Mouse (Mus musculus): ENCODE data around the gene Rasl11b. TPM values are rescaled to one million over a fixed set of nuclear protein-coding genes. Genes with fewer than 3 reads are reported as not detected.
A peak's percentile ranks its signal among the peaks of the same experiment; 100 is the strongest.

The Rasl11b gene
- polyA plus RNA-seq, 1 experiment from 2014 or later = 60.3 TPM

GRCm38 (mm10) chr5:74201570-74202357 lies 6.7 kb downstream of the Rasl11b start:
- WGBS = 41% methylated on average over 10 of the region's 10 CpGs
- Histone ChIP-seq H3K36me3 (peaks cover 38% of the 10 kb centered on the region), H3K4me3 (replicated peaks) (no peak overlapping the region), H3K27me3 (no peaks in the 10 kb centered on the region), H3K27ac (peak overlapping the region; percentile 65), H3K9ac (no peak overlapping the region), H3K4me2 (no peak overlapping the region), H3K9me3 (replicated peaks) (no peaks in the 10 kb centered on the region), H3K4me1 (peaks cover 73% of the 10 kb centered on the region)
- ATAC-seq (replicated peaks; ENCODE audit: low FRiP score) = peak; percentile 78

- H3K9ac ChIP-seq = no peak overlapping the region
- H3K4me3 ChIP-seq (replicated peaks) = no peak overlapping the region
- peaks cover 33% of the 10 kb centered on the region for H3K36me3 ChIP-seq
- H3K4me2 ChIP-seq = no peak overlapping the region
- WGBS = 82% methylated on average over 4 of the region's 4 CpGs
- no peaks in the 10 kb centered on the region for H3K9me3 ChIP-seq (replicated peaks)
- H3K4me1 ChIP-seq = peaks cover 71% of the 10 kb centered on the region
- 0 out of 2 replicates have a peak overlapping the region, but pooled peaks have one; percentile 65 for H3K27ac ChIP-seq
- no peak for ATAC-seq (replicated peaks; ENCODE audit: low FRiP score)
- H3K27me3 ChIP-seq = no peaks in the 10 kb centered on the region
These were observed 7.4 kb downstream of the Rasl11b start for GRCm38 (mm10) chr5:74202515-74202914.

GRCm38 (mm10) chr5:74204465-74204864 lies 9.4 kb downstream of the Rasl11b start:
- ATAC-seq (replicated peaks; ENCODE audit: low FRiP score) = no peak
- WGBS = 63% methylated on average over 5 of the region's 5 CpGs
- Histone ChIP-seq H3K27ac (no peak overlapping the region), H3K27me3 (no peaks in the 10 kb centered on the region), H3K4me3 (replicated peaks) (no peak overlapping the region), H3K4me2 (no peak overlapping the region), H3K9ac (no peak overlapping the region), H3K36me3 (peaks cover 13% of the 10 kb centered on the region), H3K4me1 (peaks cover 65% of the 10 kb centered on the region), H3K9me3 (replicated peaks) (no peaks in the 10 kb centered on the region)

- ATAC-seq (replicated peaks; ENCODE audit: low FRiP score) = no peak
- Histone ChIP-seq H3K4me1 (peaks cover 63% of the 10 kb centered on the region), H3K4me2 (no peak overlapping the region), H3K9me3 (replicated peaks) (no peaks in the 10 kb centered on the region), H3K27ac (0 out of 2 replicates have a peak overlapping the region, but pooled peaks have one; percentile 80), H3K27me3 (no peaks in the 10 kb centered on the region), H3K36me3 (0 out of 2 replicates have a peak, but pooled peaks cover 3% of the 10 kb centered on the region), H3K9ac (no peak overlapping the region), H3K4me3 (replicated peaks) (no peak overlapping the region)
- 25% methylated on average over 8 of the region's 8 CpGs for WGBS
These were observed 10.4 kb downstream of the Rasl11b start for GRCm38 (mm10) chr5:74205509-74205908.

- Histone ChIP-seq H3K4me3 (replicated peaks) (no peak overlapping the region), H3K27ac (peak overlapping the region; percentile 80), H3K36me3 (no peaks in the 10 kb centered on the region), H3K9ac (no peak overlapping the region), H3K9me3 (replicated peaks) (no peaks in the 10 kb centered on the region), H3K27me3 (no peaks in the 10 kb centered on the region), H3K4me2 (no peak overlapping the region), H3K4me1 (peaks cover 61% of the 10 kb centered on the region)
- ATAC-seq (replicated peaks; ENCODE audit: low FRiP score) = no peak
- 77% methylated on average over 7 of the region's 7 CpGs for WGBS
These were observed 11.0 kb downstream of the Rasl11b start for GRCm38 (mm10) chr5:74206038-74206437.

- no peaks in the 10 kb centered on the region for H3K36me3 ChIP-seq
- H3K4me3 ChIP-seq (replicated peaks) = no peak overlapping the region
- WGBS = 52% methylated on average over 7 of the region's 7 CpGs
- ATAC-seq (replicated peaks; ENCODE audit: low FRiP score) = peak; percentile 78
- no peaks in the 10 kb centered on the region for H3K27me3 ChIP-seq
- no peaks in the 10 kb centered on the region for H3K9me3 ChIP-seq (replicated peaks)
- no peak overlapping the region for H3K9ac ChIP-seq
- no peak overlapping the region for H3K4me2 ChIP-seq
- H3K27ac ChIP-seq = peak overlapping the region; percentile 80
- H3K4me1 ChIP-seq = peaks cover 58% of the 10 kb centered on the region
These were observed 11.6 kb downstream of the Rasl11b start for GRCm38 (mm10) chr5:74206649-74207048.

- H3K4me2 ChIP-seq = no peak overlapping the region
- peaks cover 52% of the 10 kb centered on the region for H3K4me1 ChIP-seq
- no peak for ATAC-seq (replicated peaks; ENCODE audit: low FRiP score)
- no peaks in the 10 kb centered on the region for H3K27me3 ChIP-seq
- no peak overlapping the region for H3K9ac ChIP-seq
- H3K9me3 ChIP-seq (replicated peaks) = no peaks in the 10 kb centered on the region
- H3K4me3 ChIP-seq (replicated peaks) = no peak overlapping the region
- whole genome bisulfite sequencing = 73% methylated on average over 3 of the region's 3 CpGs
- H3K36me3 ChIP-seq = no peaks in the 10 kb centered on the region
- H3K27ac ChIP-seq = no peak overlapping the region
These were observed 12.1 kb downstream of the Rasl11b start for GRCm38 (mm10) chr5:74207209-74207608.

GRCm38 (mm10) chr5:74208438-74208837 lies 13.4 kb downstream of the Rasl11b start:
- H3K9ac ChIP-seq = no peak overlapping the region
- H3K4me1 ChIP-seq = peaks cover 56% of the 10 kb centered on the region
- no peak overlapping the region for H3K4me2 ChIP-seq
- no peaks in the 10 kb centered on the region for H3K9me3 ChIP-seq (replicated peaks)
- H3K4me3 ChIP-seq (replicated peaks) = no peak overlapping the region
- H3K27me3 ChIP-seq = no peaks in the 10 kb centered on the region
- WGBS = 61% methylated on average over 7 of the region's 7 CpGs
- ATAC-seq (replicated peaks; ENCODE audit: low FRiP score) = no peak
- H3K36me3 ChIP-seq = no peaks in the 10 kb centered on the region
- H3K27ac ChIP-seq = no peak overlapping the region

GRCm38 (mm10) chr5:74209640-74210039 lies 14.6 kb downstream of the Rasl11b start:
- ATAC-seq (replicated peaks; ENCODE audit: low FRiP score) = no peak
- WGBS = 76% methylated on average over 4 of the region's 4 CpGs
- Histone ChIP-seq H3K4me3 (replicated peaks) (no peak overlapping the region), H3K27me3 (no peaks in the 10 kb centered on the region), H3K27ac (no peak overlapping the region), H3K9ac (no peak overlapping the region), H3K36me3 (no peaks in the 10 kb centered on the region), H3K4me1 (peaks cover 59% of the 10 kb centered on the region), H3K4me2 (no peak overlapping the region), H3K9me3 (replicated peaks) (no peaks in the 10 kb centered on the region)

- 76% methylated on average over 11 of the region's 11 CpGs for WGBS
- H3K9ac ChIP-seq = no peak overlapping the region
- no peaks in the 10 kb centered on the region for H3K9me3 ChIP-seq (replicated peaks)
- no peak overlapping the region for H3K4me2 ChIP-seq
- H3K4me1 ChIP-seq = peaks cover 58% of the 10 kb centered on the region
- ATAC-seq (replicated peaks; ENCODE audit: low FRiP score) = no peak
- H3K36me3 ChIP-seq = no peaks in the 10 kb centered on the region
- no peak overlapping the region for H3K4me3 ChIP-seq (replicated peaks)
- H3K27ac ChIP-seq = no peak overlapping the region
- no peaks in the 10 kb centered on the region for H3K27me3 ChIP-seq
These were observed 16.3 kb downstream of the Rasl11b start for GRCm38 (mm10) chr5:74211346-74211745.

GRCm38 (mm10) chr5:74214501-74215110 lies 19.5 kb downstream of the Rasl11b start:
- Histone ChIP-seq H3K27ac (peak overlapping the region; percentile 84), H3K27me3 (no peaks in the 10 kb centered on the region), H3K9me3 (replicated peaks) (no peaks in the 10 kb centered on the region), H3K36me3 (no peaks in the 10 kb centered on the region), H3K4me1 (peaks cover 34% of the 10 kb centered on the region), H3K4me3 (replicated peaks) (no peak overlapping the region; the same call in 1 of the 2 replicates), H3K4me2 (peak overlapping the region; percentile 29), H3K9ac (no peak overlapping the region)
- 5% methylated on average over 7 of the region's 7 CpGs for WGBS
- ATAC-seq (replicated peaks; ENCODE audit: low FRiP score) = peak; percentile 31

- Histone ChIP-seq H3K27ac (peak overlapping the region; percentile 84), H3K4me1 (peaks cover 29% of the 10 kb centered on the region), H3K9ac (no peak overlapping the region), H3K27me3 (no peaks in the 10 kb centered on the region), H3K4me3 (replicated peaks) (no peak overlapping the region; the same call in 1 of the 2 replicates), H3K9me3 (replicated peaks) (no peaks in the 10 kb centered on the region), H3K4me2 (peak overlapping the region; percentile 29), H3K36me3 (no peaks in the 10 kb centered on the region)
- 13% methylated on average over 4 of the region's 4 CpGs for WGBS
- ATAC-seq (replicated peaks; ENCODE audit: low FRiP score) = peak; percentile 70
These were observed 20.0 kb downstream of the Rasl11b start for GRCm38 (mm10) chr5:74215125-74215524.
